Mouse (Mus musculus) small intestine, adult 2 months (tissue): ENCODE measurements around the gene Neb.

Experiments used
- CTCF ChIP-seq: fragments of 200-500 bp; IDR thresholded peaks from 2 replicates; pipeline ENCODE4 v1.5.1; 2012; ENCODE audit warnings: low read depth, mild to moderate bottlenecking, control low read depth, inconsistent platforms, low read length, moderate library complexity, mixed read lengths; ENCODE audit not compliant: insufficient replicate concordance, insufficient read length; ENCODE audit errors: extremely low read depth
- POLR2A ChIP-seq: fragments of 200-500 bp; IDR thresholded peaks from 2 replicates; pipeline ENCODE4 v1.6.1; 2012; ENCODE audit warnings: low read depth, mild to moderate bottlenecking, control low read depth, inconsistent platforms, low read length, moderate library complexity

DNA sequence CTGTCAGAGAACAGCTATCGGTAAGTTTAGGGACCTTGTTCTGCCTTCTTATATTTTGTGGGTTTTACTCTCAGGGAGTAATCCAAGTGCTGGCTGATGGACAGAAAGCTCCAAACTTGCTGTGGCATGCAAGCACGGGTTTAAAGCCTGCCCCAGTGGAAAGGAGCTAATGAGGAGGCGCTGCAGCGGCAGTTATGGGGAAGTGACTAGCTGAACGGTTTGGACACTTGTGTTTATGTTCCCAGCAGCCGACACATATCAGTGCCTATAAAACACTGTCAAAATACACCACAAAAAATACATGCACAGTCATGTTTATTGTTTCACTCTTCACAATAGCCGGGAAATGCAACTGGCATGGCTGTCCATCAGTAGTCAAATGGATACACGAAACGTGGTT is 81.5 kb downstream of the Neb start:
- no peak for TF ChIP-seq POLR2A
- no peak for TF ChIP-seq CTCF
